Mouse (Mus musculus): ENCODE data around the gene Arap1. TPM values are rescaled to one million over a fixed set of nuclear protein-coding genes. Genes with fewer than 3 reads are reported as not detected.
A peak's percentile ranks its signal among the peaks of the same experiment; 100 is the strongest.

The Arap1 gene
- polyA plus RNA-seq, 1 experiment, result 41.8 TPM

DNA sequence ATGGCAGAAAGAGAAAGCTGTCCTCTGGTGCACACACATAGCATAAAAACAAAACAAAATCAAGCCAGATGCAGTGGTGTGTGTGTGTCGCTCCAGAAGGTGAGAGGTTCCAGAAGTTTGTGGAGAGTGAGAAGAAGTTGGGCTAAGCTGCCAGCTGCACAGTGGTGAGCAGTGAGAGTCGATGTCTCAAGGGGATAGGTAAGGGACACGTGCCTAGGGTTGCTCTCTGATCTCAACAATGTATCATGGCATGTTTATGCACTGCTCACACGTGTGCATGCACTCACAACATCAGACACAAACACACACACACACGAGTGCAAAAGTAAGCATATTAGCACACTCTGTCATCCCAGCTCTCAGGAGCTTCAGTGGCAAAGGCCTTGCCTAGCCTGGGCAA lies 16.0 kb downstream of the Arap1 start:
- H3K27ac ChIP-seq (ENCODE audit: insufficient read depth, low read length), result no peak overlapping the region
- no peak for TF ChIP-seq POLR2A (IDR thresholded peaks at IDR 0.05; ENCODE audit: borderline replicate concordance, insufficient read depth, low read length)
- no peak for TF ChIP-seq CTCF (IDR thresholded peaks at IDR 0.05; ENCODE audit: borderline replicate concordance, insufficient read depth, low read depth, low read length)
- no peaks in the 10 kb centered on the region for H3K27me3 ChIP-seq (ENCODE audit: control insufficient read depth, insufficient read depth, low read length)
- no peaks in the 10 kb centered on the region for H3K4me1 ChIP-seq (ENCODE audit: control insufficient read depth, insufficient read depth, low read length)
- DNase-seq, result no peak
- WGBS, result 77% methylated on average over 5 of the region's 5 CpGs
- H3K4me3 ChIP-seq (replicated peaks; ENCODE audit: insufficient read depth, low read depth, low read length), result no peak overlapping the region

DNA sequence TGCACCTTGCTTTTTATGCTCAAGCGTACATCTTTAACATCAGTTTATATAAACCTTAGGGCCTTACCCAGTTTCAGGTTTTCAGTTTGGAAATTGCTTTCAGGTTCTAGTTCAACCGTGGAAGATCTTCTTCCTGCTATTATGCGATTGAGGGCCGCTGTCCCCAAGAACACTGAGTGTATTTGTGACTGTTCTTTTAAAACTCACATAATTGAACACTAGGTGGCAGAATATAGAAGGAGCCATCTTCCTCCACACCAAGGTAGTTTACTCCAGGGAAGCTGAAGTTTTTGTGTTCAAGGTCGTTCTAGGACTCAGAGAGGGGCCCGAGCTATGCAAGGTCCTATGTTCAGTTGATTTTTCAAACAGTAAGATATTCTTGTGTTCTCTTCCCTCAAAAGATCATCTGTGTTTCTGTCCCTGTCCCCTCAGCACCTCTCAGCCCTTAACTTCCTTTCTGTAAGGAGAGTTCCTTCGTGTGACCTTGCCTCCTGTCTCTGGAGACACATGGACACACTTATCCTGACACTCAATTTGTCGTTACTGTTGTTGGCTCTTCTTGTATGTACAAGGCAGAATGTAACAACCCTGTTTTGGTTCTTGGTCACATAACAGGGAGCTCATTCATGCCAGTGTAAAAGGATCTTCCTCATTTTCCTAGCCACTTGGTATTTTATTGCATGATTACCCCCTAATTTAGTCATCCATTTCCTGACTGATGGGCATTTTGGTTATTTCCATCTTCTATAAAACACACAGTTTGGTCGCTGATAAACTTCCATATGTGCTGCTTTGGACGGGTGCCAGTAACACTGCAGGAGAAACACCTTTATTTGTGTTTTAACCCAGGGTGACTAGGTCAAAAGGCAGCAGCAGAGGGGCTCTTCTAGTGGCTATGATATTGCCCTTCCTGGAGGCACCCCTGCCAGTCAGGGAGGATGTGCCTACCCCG lies 20.3 kb downstream of the Arap1 start:
- Histone ChIP-seq H3K27ac (ENCODE audit: insufficient read depth, low read length) (no peak overlapping the region), H3K4me1 (ENCODE audit: control insufficient read depth, insufficient read depth, low read length) (no peaks in the 10 kb centered on the region), H3K4me3 (replicated peaks; ENCODE audit: insufficient read depth, low read depth, low read length) (no peak overlapping the region), H3K27me3 (ENCODE audit: control insufficient read depth, insufficient read depth, low read length) (no peaks in the 10 kb centered on the region)
- no peak for DNase-seq
- TF ChIP-seq POLR2A (IDR thresholded peaks at IDR 0.05; ENCODE audit: borderline replicate concordance, insufficient read depth, low read length), result no peak
- WGBS, result 62% methylated on average over 11 of the region's 11 CpGs

DNA sequence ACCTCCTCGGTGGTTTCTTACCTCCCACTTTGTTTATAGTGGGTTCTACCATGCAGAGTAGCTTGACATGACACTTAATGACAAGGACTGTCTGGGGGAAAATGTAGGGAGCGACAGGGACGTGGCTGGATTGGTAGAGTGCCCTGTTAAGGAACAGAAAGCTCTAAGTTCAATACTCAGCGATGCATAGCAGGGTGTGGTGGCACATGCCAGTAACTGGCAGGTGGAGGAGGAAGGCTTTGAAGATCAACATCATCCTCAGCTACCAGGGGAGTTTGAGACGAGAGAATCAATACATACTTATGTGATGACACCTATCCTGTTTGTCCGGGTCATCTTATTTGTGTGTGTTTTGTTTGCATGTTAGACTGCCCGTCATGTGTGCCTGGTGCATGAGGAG lies 21.8 kb downstream of the Arap1 start:
- no peak overlapping the region for H3K4me3 ChIP-seq (replicated peaks; ENCODE audit: insufficient read depth, low read depth, low read length)
- H3K27me3 ChIP-seq (ENCODE audit: control insufficient read depth, insufficient read depth, low read length), result no peaks in the 10 kb centered on the region
- no peak overlapping the region for H3K27ac ChIP-seq (ENCODE audit: insufficient read depth, low read length)
- 77% methylated on average over 7 of the region's 7 CpGs for WGBS
- H3K4me1 ChIP-seq (ENCODE audit: control insufficient read depth, insufficient read depth, low read length), result no peaks in the 10 kb centered on the region
- no peak for TF ChIP-seq POLR2A (IDR thresholded peaks at IDR 0.05; ENCODE audit: borderline replicate concordance, insufficient read depth, low read length)
- no peak for TF ChIP-seq CTCF (IDR thresholded peaks at IDR 0.05; ENCODE audit: borderline replicate concordance, insufficient read depth, low read depth, low read length)
- no peak for DNase-seq

DNA sequence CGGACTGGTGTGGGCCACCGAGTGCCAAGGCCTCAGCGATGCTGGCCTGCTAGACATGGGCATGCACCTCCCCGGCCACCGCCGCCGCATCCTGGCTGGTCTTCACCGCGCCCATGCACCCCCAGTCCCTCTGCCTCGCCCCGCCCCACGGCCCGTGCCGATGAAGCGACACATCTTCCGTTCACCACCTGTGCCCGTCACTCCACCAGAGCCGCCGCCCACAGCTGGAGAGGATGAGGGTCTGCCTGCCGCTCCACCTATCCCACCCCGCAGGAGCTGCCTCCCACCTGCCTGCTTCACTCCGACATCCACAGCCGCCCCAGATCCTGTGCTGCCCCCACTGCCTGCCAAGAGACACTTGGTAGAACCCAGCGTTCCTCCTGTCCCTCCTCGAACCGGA lies 25.2 kb downstream of the Arap1 start:
- Histone ChIP-seq H3K4me3 (replicated peaks; ENCODE audit: insufficient read depth, low read depth, low read length) (no peak overlapping the region), H3K27ac (ENCODE audit: insufficient read depth, low read length) (no peak overlapping the region), H3K4me1 (ENCODE audit: control insufficient read depth, insufficient read depth, low read length) (no peaks in the 10 kb centered on the region), H3K27me3 (ENCODE audit: control insufficient read depth, insufficient read depth, low read length) (no peaks in the 10 kb centered on the region)
- 91% methylated on average over 26 of the region's 26 CpGs for WGBS
- DNase-seq, result no peak
- no peak for TF ChIP-seq CTCF (IDR thresholded peaks at IDR 0.05; ENCODE audit: borderline replicate concordance, insufficient read depth, low read depth, low read length)
- no peak for TF ChIP-seq POLR2A (IDR thresholded peaks at IDR 0.05; ENCODE audit: borderline replicate concordance, insufficient read depth, low read length)

DNA sequence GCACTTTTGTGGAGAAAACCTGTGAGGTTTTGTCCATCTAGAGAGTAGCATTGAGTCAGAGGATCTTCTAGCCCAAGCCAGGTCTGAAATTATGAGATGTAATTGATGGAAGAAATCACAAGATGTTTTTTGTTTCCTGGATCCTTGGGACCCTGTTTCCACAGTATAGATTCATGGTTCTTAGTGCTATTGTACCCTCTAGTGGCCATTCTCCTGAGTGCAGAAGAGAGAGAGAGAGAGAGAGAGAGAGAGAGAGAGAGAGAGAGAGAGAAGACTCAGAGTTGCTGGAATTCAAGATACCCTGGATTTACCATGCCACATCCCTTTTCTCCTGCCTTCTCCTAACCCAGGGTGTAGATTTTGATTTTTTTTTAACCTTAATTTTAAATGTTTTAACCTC lies 26.3 kb downstream of the Arap1 start:
- Histone ChIP-seq H3K27me3 (ENCODE audit: control insufficient read depth, insufficient read depth, low read length) (no peaks in the 10 kb centered on the region), H3K27ac (ENCODE audit: insufficient read depth, low read length) (no peak overlapping the region), H3K4me1 (ENCODE audit: control insufficient read depth, insufficient read depth, low read length) (no peaks in the 10 kb centered on the region), H3K4me3 (replicated peaks; ENCODE audit: insufficient read depth, low read depth, low read length) (no peak overlapping the region)
- DNase-seq, result peak in 1 of 2 experiments; percentile 69
- TF ChIP-seq CTCF (IDR thresholded peaks at IDR 0.05; ENCODE audit: borderline replicate concordance, insufficient read depth, low read depth, low read length), result peak; percentile 13; the same call in 1 of the 2 replicates
- no peak for TF ChIP-seq POLR2A (IDR thresholded peaks at IDR 0.05; ENCODE audit: borderline replicate concordance, insufficient read depth, low read length)

DNA sequence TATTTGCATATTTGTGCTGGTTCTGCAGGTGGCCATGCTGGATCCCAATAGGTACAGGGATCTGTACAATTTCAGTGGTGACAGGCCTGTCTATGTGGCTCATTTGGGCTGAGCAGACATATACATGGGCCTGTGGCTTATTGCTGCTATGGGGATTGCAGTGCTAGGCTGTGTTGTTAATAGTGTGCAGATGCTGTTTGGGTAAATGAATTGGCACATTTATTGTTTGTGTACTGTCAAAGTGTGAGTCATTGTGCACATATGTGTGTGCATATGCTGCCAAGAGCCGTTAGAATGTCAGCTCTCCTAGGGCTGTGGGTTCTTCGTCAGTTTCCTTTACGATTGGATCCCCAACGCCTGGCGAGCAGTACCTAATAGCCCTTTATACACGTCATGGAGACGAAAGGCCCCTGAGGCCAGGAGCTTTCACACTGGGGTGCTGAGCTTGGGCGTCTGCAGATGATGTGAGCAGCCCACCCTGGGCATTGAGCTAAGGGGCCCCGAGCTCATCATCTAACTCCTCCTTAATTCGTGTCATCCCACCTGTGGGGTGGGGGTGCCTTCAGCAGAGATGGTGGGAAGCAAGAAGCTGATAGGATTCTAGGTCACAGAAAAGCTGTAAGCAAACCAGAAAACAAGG lies 29.0 kb downstream of the Arap1 start:
- no peak for TF ChIP-seq CTCF (IDR thresholded peaks at IDR 0.05; ENCODE audit: borderline replicate concordance, insufficient read depth, low read depth, low read length)
- Histone ChIP-seq H3K4me3 (replicated peaks; ENCODE audit: insufficient read depth, low read depth, low read length) (no peak overlapping the region), H3K27me3 (ENCODE audit: control insufficient read depth, insufficient read depth, low read length) (no peaks in the 10 kb centered on the region), H3K27ac (ENCODE audit: insufficient read depth, low read length) (no peak overlapping the region), H3K4me1 (ENCODE audit: control insufficient read depth, insufficient read depth, low read length) (no peaks in the 10 kb centered on the region)
- no peak for DNase-seq
- WGBS, result 50% methylated on average over 10 of the region's 10 CpGs

DNA sequence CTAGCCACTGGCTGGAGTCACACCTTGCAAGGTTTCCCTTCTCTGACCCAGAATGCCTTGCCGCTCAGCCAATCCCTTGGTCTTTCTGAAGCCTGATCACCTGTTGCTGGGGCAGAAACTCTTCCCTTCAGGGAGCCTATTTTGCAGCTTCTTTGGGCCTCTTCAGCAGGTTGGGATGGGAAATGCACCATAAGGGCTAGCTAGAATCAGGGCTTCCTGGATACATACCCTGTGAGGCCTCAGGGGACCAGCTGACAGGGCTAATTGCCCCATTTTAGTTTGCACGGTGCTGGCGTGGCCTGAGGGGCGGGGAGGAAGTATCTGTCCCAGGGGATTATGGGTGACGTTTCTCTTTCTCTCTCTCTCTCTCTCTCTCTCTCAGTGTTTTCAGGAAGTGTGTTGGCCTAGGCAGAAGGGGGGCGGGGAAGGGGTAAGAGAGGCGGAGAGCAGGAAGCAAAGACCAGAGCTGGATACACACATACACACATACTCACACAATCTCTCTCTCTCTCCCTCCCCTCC lies 29.9 kb downstream of the Arap1 start:
- TF ChIP-seq POLR2A (IDR thresholded peaks at IDR 0.05; ENCODE audit: borderline replicate concordance, insufficient read depth, low read length) (no peak), CTCF (IDR thresholded peaks at IDR 0.05; ENCODE audit: borderline replicate concordance, insufficient read depth, low read depth, low read length) (no peak)
- Histone ChIP-seq H3K27ac (ENCODE audit: insufficient read depth, low read length) (no peak overlapping the region), H3K27me3 (ENCODE audit: control insufficient read depth, insufficient read depth, low read length) (no peaks in the 10 kb centered on the region), H3K4me3 (replicated peaks; ENCODE audit: insufficient read depth, low read depth, low read length) (no peak overlapping the region), H3K4me1 (ENCODE audit: control insufficient read depth, insufficient read depth, low read length) (no peaks in the 10 kb centered on the region; the same call in 1 of the 2 replicates)
- WGBS, result 68% methylated on average over 7 of the region's 7 CpGs
- DNase-seq, result no peak

DNA sequence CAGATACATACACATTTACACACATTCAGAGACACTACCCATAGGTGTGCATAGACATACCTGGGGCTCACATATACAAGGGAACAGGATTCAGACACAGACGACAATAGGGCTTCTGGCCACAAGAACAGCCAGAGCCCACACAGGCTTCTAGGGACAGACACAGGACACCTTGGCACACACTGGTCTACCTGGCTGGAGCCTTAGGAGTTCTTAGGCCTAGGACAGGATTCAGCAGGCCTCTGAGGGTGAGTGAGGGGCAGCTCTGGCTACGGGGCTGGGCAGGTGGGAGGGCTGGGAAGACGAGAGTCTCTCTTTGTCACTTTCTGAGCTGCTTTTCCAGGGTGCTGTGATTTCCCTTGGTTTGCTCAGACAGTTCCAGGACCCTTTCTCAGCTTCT lies 30.4 kb downstream of the Arap1 start:
- 87% methylated on average over 3 of the region's 3 CpGs for WGBS
- H3K4me1 ChIP-seq (ENCODE audit: control insufficient read depth, insufficient read depth, low read length), result no peaks in the 10 kb centered on the region; the same call in 1 of the 2 replicates
- no peak for TF ChIP-seq CTCF (IDR thresholded peaks at IDR 0.05; ENCODE audit: borderline replicate concordance, insufficient read depth, low read depth, low read length)
- no peak for TF ChIP-seq POLR2A (IDR thresholded peaks at IDR 0.05; ENCODE audit: borderline replicate concordance, insufficient read depth, low read length)
- H3K4me3 ChIP-seq (replicated peaks; ENCODE audit: insufficient read depth, low read depth, low read length), result no peak overlapping the region
- no peaks in the 10 kb centered on the region for H3K27me3 ChIP-seq (ENCODE audit: control insufficient read depth, insufficient read depth, low read length)
- DNase-seq, result no peak
- H3K27ac ChIP-seq (ENCODE audit: insufficient read depth, low read length), result no peak overlapping the region
